In the genomic region with DNA sequence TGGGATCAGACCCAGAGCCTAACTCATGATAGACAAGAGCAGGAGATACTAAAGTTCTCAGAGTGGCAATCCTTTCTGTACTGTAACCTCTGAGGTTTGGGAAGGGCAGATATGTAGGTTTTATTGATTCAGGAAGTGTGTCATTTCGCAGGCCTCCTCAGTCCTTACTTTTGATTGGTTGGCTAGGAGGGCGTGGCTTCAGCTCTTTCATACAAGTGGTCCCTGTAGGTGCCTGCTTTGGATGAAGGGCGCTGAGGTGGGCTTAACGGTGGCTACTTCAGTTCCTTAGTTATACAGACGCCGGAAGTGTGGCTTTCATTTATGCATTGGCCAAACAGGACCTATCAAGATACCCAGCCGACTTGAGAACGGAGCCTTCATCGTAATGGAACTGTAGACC, we compare ENCODE assay signal across 1 mouse cellular context.
TF ChIP-seq lines count a peak whose summit lies in the region.

No protein-coding gene starts in this region.

TF ChIP-seq in MEL, 35 proteins besides CTCF, POLR2A, EP300 and RAD21 (continued from another document):
- 0 out of 2 replicates have a peak, but pooled peaks have one; percentile 30 for TF ChIP-seq USF1 (IDR thresholded peaks at IDR 0.05; ENCODE audit: low read depth, low read length)
- TF ChIP-seq KAT2A (conservative IDR thresholded peaks at IDR 0.05; ENCODE audit: low read depth, low read length) = no peak
- TF ChIP-seq ZNF384 (IDR thresholded peaks at IDR 0.05; ENCODE audit: low read depth, low read length) = no peak
- TF ChIP-seq NELFE (IDR thresholded peaks at IDR 0.05; ENCODE audit: low read depth, low read length) = peak; percentile 66
- TF ChIP-seq GABPA (IDR thresholded peaks at IDR 0.05; ENCODE audit: low read depth, low read length) = no peak
- TF ChIP-seq E2F4 (IDR thresholded peaks at IDR 0.05; ENCODE audit: borderline replicate concordance, low read depth, low read length) = no peak
- no peak for TF ChIP-seq TAL1 (IDR thresholded peaks at IDR 0.05; ENCODE audit: low read length)
- TF ChIP-seq SMC3 (IDR thresholded peaks at IDR 0.05; ENCODE audit: low read depth, low read length) = no peak
- no peak for TF ChIP-seq ETS1 (IDR thresholded peaks at IDR 0.05; ENCODE audit: low read depth, low read length)
- TF ChIP-seq MEF2A (IDR thresholded peaks at IDR 0.05; ENCODE audit: extremely low read depth, insufficient replicate concordance, low read depth, low read length, poor library complexity, severe bottlenecking) = no peak
- TF ChIP-seq GATA1 (IDR thresholded peaks at IDR 0.05; ENCODE audit: low read depth, low read length) = no peak
- peak; percentile 93 for TF ChIP-seq TBP (IDR thresholded peaks at IDR 0.05; ENCODE audit: low read depth, low read length)
- TF ChIP-seq POLR2AphosphoS5 (IDR thresholded peaks at IDR 0.05; ENCODE audit: borderline replicate concordance, low read depth, low read length) = no peak
- TF ChIP-seq MAX (IDR thresholded peaks at IDR 0.05; ENCODE audit: low read length) = no peak
- no peak; the same call in 1 of the 2 replicates for TF ChIP-seq MXI1 (IDR thresholded peaks at IDR 0.05; ENCODE audit: low read depth, low read length)
- TF ChIP-seq UBTF (IDR thresholded peaks at IDR 0.05; ENCODE audit: borderline replicate concordance, insufficient read depth, low read depth, low read length) = no peak
- TF ChIP-seq MYC (IDR thresholded peaks at IDR 0.05; ENCODE audit: low read depth, low read length) = no peak
- peak; percentile 81; the same call in 1 of the 2 replicates for TF ChIP-seq ZMIZ1 (IDR thresholded peaks at IDR 0.05; ENCODE audit: low read depth, low read length)
- no peak for TF ChIP-seq ZKSCAN1 (IDR thresholded peaks at IDR 0.05; ENCODE audit: low read depth, low read length)
- peak; percentile 46; the same call in 1 of the 2 replicates for TF ChIP-seq SIN3A (IDR thresholded peaks at IDR 0.05; ENCODE audit: low read length)
- TF ChIP-seq MAFK (IDR thresholded peaks at IDR 0.05; ENCODE audit: borderline replicate concordance, low read depth, low read length) = no peak
- TF ChIP-seq TCF12 (IDR thresholded peaks at IDR 0.05; ENCODE audit: low read depth, low read length) = no peak
- TF ChIP-seq ZC3H11A (IDR thresholded peaks at IDR 0.05; ENCODE audit: low read depth, low read length) = no peak
- no peak for TF ChIP-seq CHD2 (IDR thresholded peaks at IDR 0.05; ENCODE audit: low read length)
- TF ChIP-seq POLR2AphosphoS2 (IDR thresholded peaks at IDR 0.05; ENCODE audit: low read length) = peak; percentile 85
- TF ChIP-seq MYB (IDR thresholded peaks at IDR 0.05; ENCODE audit: low read depth, low read length) = no peak
- no peak for TF ChIP-seq BHLHE40 (IDR thresholded peaks at IDR 0.05; ENCODE audit: borderline replicate concordance, low read depth, low read length)
- TF ChIP-seq HCFC1 (IDR thresholded peaks at IDR 0.05; ENCODE audit: low read depth, low read length) = peak; percentile 77
- TF ChIP-seq CHD1 (IDR thresholded peaks at IDR 0.05; ENCODE audit: low read depth, low read length) = no peak
- no peak for TF ChIP-seq NRF1 (IDR thresholded peaks at IDR 0.05; ENCODE audit: insufficient read depth, low read depth, low read length, poor library complexity, severe bottlenecking)
- no peak for TF ChIP-seq RCOR1 (IDR thresholded peaks at IDR 0.05; ENCODE audit: low read depth, low read length)
- TF ChIP-seq JUND (IDR thresholded peaks at IDR 0.05; ENCODE audit: low read depth, low read length) = no peak
